Mouse (Mus musculus): ENCODE data around the gene Higd2a. TPM values are rescaled to one million over a fixed set of nuclear protein-coding genes. Genes with fewer than 3 reads are reported as not detected.

Higd2a gene
- polyA plus RNA-seq, 1 experiment from 2014 or later = 229 TPM

GRCm38 (mm10) chr13:54589414-54589995 is 502 bp upstream of the Higd2a start:
- Histone ChIP-seq H3K36me3 (replicated peaks) (peaks cover 17% of the 10 kb centered on the region; the same call in 1 of the 2 replicates), H3K4me2 (peak overlapping the region; percentile 67), H3K27me3 (replicated peaks) (no peaks in the 10 kb centered on the region), H3K9me3 (no peaks in the 10 kb centered on the region), H3K9ac (peak overlapping the region; percentile 55), H3K4me3 (peak overlapping the region; percentile 86), H3K27ac (peak overlapping the region; percentile 93; the same call in 1 of the 2 replicates), H3K4me1 (peaks cover 30% of the 10 kb centered on the region)
- WGBS = 2% methylated on average over 24 of the region's 24 CpGs
- no peak for ATAC-seq (replicated peaks)

DNA sequence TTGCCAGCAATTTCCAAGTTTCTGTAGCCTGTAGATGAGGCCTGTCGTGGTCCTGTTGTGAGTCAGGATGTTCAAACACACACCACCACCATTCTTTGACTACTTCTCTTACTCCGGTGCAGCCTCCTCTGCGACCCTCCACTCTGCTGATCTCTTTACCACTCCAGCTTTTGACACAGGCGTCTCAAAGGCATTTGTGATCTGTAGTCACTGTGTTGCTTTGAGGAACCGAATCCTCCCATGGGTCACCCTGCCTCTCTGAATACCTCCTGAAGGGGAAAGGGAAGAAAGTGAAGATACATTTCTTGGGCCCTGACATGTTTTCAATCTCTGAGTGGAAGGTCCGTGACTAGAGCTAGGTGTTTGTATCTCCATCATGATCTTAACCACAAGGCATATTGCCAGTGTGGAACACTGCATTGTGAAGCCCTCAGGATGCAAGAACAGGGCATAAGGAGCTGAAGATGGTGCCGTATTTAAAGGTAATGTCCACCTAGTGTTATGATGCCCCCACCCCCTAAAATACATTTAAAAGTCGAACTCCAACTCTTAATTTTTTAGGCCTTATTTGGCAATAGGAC is 1.9 kb downstream of the Higd2a start:
- no peak overlapping the region for H3K27ac ChIP-seq
- H3K9me3 ChIP-seq = no peaks in the 10 kb centered on the region
- H3K36me3 ChIP-seq (replicated peaks) = peaks cover 8% of the 10 kb centered on the region
- 91% methylated on average over 8 of the region's 8 CpGs for WGBS
- H3K27me3 ChIP-seq (replicated peaks) = no peaks in the 10 kb centered on the region
- H3K4me1 ChIP-seq = peaks cover 30% of the 10 kb centered on the region
- peak overlapping the region; percentile 67 for H3K4me2 ChIP-seq
- H3K4me3 ChIP-seq = peak overlapping the region; percentile 86
- no peak overlapping the region for H3K9ac ChIP-seq
- ATAC-seq (replicated peaks) = no peak

DNA sequence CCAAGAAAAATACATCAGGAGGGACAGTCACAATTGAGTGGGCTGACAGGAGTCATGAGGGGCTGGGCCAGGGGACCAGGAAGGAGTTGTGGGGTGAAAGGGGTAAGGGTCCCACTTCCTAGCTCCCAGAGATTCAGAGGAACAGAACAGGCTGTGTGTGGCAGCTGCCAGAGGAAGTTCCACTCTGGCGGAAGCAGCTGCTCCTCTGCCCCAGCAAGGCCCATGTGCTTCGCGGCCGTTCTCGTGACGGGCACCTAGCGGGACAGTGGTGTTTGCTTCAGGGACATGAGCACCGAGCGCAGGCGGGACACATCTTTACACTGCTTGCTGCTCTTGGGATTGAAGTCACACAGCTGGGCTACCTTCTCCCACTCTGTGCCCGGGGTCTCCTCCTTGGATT is 3.6 kb downstream of the Higd2a start:
- H3K4me3 ChIP-seq = no peak overlapping the region
- no peak overlapping the region for H3K4me2 ChIP-seq
- peaks cover 26% of the 10 kb centered on the region for H3K4me1 ChIP-seq
- H3K27ac ChIP-seq = no peak overlapping the region
- H3K27me3 ChIP-seq (replicated peaks) = no peaks in the 10 kb centered on the region
- ATAC-seq (replicated peaks) = no peak
- 92% methylated on average over 11 of the region's 11 CpGs for WGBS
- no peak overlapping the region for H3K9ac ChIP-seq
- no peaks in the 10 kb centered on the region for H3K9me3 ChIP-seq
- no peaks in the 10 kb centered on the region; the same call in 1 of the 2 replicates for H3K36me3 ChIP-seq (replicated peaks)

GRCm38 (mm10) chr13:54596107-54596690 is 6.2 kb downstream of the Higd2a start:
- H3K9me3 ChIP-seq = no peaks in the 10 kb centered on the region
- H3K36me3 ChIP-seq (replicated peaks) = peaks cover 8% of the 10 kb centered on the region; the same call in 1 of the 2 replicates
- WGBS = 85% methylated on average over 8 of the region's 8 CpGs
- no peak overlapping the region for H3K27ac ChIP-seq
- H3K27me3 ChIP-seq (replicated peaks) = no peaks in the 10 kb centered on the region
- H3K4me3 ChIP-seq = no peak overlapping the region
- no peak for ATAC-seq (replicated peaks)
- H3K4me2 ChIP-seq = no peak overlapping the region
- no peak overlapping the region for H3K9ac ChIP-seq
- peaks cover 15% of the 10 kb centered on the region for H3K4me1 ChIP-seq

GRCm38 (mm10) chr13:54596870-54597269 is 6.9 kb downstream of the Higd2a start:
- Histone ChIP-seq H3K36me3 (replicated peaks) (peaks cover 8% of the 10 kb centered on the region; the same call in 1 of the 2 replicates), H3K9me3 (no peaks in the 10 kb centered on the region), H3K4me1 (peaks cover 8% of the 10 kb centered on the region), H3K4me3 (no peak overlapping the region), H3K9ac (no peak overlapping the region), H3K4me2 (no peak overlapping the region), H3K27ac (no peak overlapping the region), H3K27me3 (replicated peaks) (no peaks in the 10 kb centered on the region)
- no peak for ATAC-seq (replicated peaks)
- WGBS = 72% methylated on average over 5 of the region's 5 CpGs

DNA sequence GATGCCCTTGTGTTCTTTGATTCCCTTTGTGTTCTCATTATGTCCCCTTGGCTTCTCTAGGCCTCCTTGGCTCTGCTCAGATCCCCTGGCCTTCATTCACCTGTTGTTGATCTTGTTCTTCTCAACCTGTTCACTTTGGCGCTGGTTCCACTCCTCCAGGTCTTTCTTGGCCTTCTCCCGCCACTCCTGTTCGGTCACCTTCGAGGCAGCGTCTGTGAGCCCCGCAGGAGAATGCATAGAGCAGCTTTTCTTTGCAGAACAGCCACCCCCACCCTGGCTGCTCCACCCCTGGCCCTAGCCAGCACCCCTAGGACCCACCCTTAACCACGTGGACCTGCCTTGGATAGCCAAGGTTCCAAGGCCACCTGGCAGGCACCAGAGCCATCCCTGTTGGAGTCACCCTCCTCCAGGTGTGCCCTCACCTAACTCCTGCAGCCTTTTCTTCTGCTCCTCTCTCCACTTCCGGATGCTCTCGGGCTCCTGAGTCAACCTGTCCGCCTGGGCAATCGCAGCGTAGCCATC is 8.7 kb downstream of the Higd2a start:
- 91% methylated on average over 12 of the region's 12 CpGs for WGBS
- Histone ChIP-seq H3K4me1 (0 out of 2 replicates have a peak, but pooled peaks cover 7% of the 10 kb centered on the region), H3K27me3 (replicated peaks) (no peaks in the 10 kb centered on the region; the same call in 1 of the 2 replicates), H3K4me3 (no peak overlapping the region), H3K36me3 (replicated peaks) (peaks cover 12% of the 10 kb centered on the region; the same call in 1 of the 2 replicates), H3K27ac (no peak overlapping the region), H3K4me2 (no peak overlapping the region), H3K9me3 (no peaks in the 10 kb centered on the region), H3K9ac (no peak overlapping the region)
- no peak for ATAC-seq (replicated peaks)

GRCm38 (mm10) chr13:54602639-54603111 is 12.7 kb downstream of the Higd2a start:
- 0 out of 2 replicates have a peak, but pooled peaks cover 7% of the 10 kb centered on the region for H3K4me1 ChIP-seq
- no peaks in the 10 kb centered on the region for H3K9me3 ChIP-seq
- no peaks in the 10 kb centered on the region; the same call in 1 of the 2 replicates for H3K27me3 ChIP-seq (replicated peaks)
- H3K4me3 ChIP-seq = no peak overlapping the region
- H3K9ac ChIP-seq = no peak overlapping the region
- no peak for ATAC-seq (replicated peaks)
- 63% methylated on average over 3 of the region's 3 CpGs for WGBS
- no peak overlapping the region for H3K27ac ChIP-seq
- H3K4me2 ChIP-seq = no peak overlapping the region
- H3K36me3 ChIP-seq (replicated peaks) = peaks cover 18% of the 10 kb centered on the region; the same call in 1 of the 2 replicates

- no peaks in the 10 kb centered on the region for H3K9me3 ChIP-seq
- no peak overlapping the region for H3K4me2 ChIP-seq
- peaks cover 13% of the 10 kb centered on the region for H3K4me1 ChIP-seq
- no peak for ATAC-seq (replicated peaks)
- no peak overlapping the region for H3K27ac ChIP-seq
- H3K9ac ChIP-seq = no peak overlapping the region
- no peaks in the 10 kb centered on the region; the same call in 1 of the 2 replicates for H3K27me3 ChIP-seq (replicated peaks)
- H3K4me3 ChIP-seq = no peak overlapping the region
- peaks cover 18% of the 10 kb centered on the region; the same call in 1 of the 2 replicates for H3K36me3 ChIP-seq (replicated peaks)
These were observed 13.5 kb downstream of the Higd2a start for GRCm38 (mm10) chr13:54603501-54603900.

DNA sequence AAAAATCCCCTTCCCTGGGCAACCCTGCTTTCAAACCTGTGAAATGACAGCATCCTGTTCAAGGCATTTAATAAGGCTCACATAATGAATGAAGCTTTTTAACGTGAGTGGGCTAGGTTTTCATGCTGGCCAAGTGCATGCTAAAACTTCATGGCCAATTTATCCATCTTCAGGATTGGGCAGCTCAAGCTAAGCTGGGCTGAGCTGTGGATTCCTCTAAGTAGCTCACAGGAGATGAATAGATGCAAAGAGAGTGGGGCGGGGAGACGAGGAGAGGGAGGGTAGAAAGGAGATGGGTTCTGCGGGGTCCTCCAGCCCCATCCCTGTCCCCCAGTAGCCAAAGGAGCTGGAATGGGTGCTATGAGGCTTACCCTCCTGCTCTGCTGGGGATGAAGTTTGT is 14.2 kb downstream of the Higd2a start:
- H3K9me3 ChIP-seq = no peaks in the 10 kb centered on the region
- no peaks in the 10 kb centered on the region; the same call in 1 of the 2 replicates for H3K27me3 ChIP-seq (replicated peaks)
- peaks cover 20% of the 10 kb centered on the region for H3K4me1 ChIP-seq
- no peak overlapping the region for H3K27ac ChIP-seq
- H3K4me2 ChIP-seq = no peak overlapping the region
- no peak overlapping the region for H3K9ac ChIP-seq
- ATAC-seq (replicated peaks) = no peak
- H3K4me3 ChIP-seq = no peak overlapping the region
- WGBS = 42% methylated on average over 4 of the region's 4 CpGs
- peaks cover 16% of the 10 kb centered on the region; the same call in 1 of the 2 replicates for H3K36me3 ChIP-seq (replicated peaks)

- Histone ChIP-seq H3K4me2 (no peak overlapping the region), H3K27ac (no peak overlapping the region), H3K4me1 (peaks cover 31% of the 10 kb centered on the region), H3K9me3 (no peaks in the 10 kb centered on the region), H3K36me3 (replicated peaks) (peaks cover 11% of the 10 kb centered on the region; the same call in 1 of the 2 replicates), H3K9ac (no peak overlapping the region), H3K4me3 (no peak overlapping the region), H3K27me3 (replicated peaks) (no peaks in the 10 kb centered on the region; the same call in 1 of the 2 replicates)
- ATAC-seq (replicated peaks) = no peak
- 82% methylated on average over 5 of the region's 5 CpGs for WGBS
These were observed 15.4 kb downstream of the Higd2a start for GRCm38 (mm10) chr13:54605426-54605825.

DNA sequence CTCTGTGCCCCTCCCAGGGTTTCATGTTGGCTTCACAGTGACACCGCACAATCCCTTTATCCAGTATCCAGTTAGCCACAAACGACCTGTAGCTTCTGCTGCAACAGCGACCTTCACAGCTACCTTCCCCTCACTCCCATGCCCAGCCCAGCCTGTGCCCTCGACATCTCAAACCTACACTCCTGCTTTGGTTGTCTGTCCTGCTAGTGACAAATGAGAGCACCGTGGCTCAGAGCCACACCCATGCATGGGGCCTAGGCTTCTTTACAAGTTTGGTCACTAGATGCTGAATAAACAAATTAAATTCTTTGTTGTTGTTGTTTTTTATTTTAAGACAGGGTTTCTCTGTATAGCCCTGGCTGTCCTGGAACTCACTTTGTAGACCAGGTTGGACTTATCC is 17.2 kb downstream of the Higd2a start:
- H3K4me3 ChIP-seq = no peak overlapping the region
- WGBS = 75% methylated on average over 5 of the region's 5 CpGs
- H3K9ac ChIP-seq = no peak overlapping the region
- H3K27me3 ChIP-seq (replicated peaks) = no peaks in the 10 kb centered on the region; the same call in 1 of the 2 replicates
- H3K9me3 ChIP-seq = no peaks in the 10 kb centered on the region
- H3K4me2 ChIP-seq = no peak overlapping the region
- H3K27ac ChIP-seq = no peak overlapping the region
- peaks cover 37% of the 10 kb centered on the region for H3K4me1 ChIP-seq
- ATAC-seq (replicated peaks) = no peak
- peaks cover 11% of the 10 kb centered on the region; the same call in 1 of the 2 replicates for H3K36me3 ChIP-seq (replicated peaks)

DNA sequence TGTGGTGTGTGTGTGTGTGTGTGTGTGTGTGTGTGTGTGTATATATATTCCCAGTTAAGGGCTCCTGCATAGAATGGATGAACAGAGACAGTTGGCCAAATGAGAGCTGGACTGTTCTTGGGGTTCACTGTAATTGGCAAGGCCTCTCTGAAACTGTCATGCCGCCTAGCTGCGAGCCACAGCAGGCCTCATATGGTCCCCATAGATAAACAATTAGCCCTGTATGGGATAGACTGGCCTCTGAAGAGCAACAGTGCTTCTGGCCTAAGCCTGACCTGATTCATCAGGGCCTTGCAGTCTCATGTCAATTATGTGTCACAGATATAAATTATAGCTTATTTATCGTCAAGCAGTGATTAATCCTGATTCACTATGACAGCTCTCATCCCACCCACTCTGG is 18.0 kb downstream of the Higd2a start:
- H3K9me3 ChIP-seq = no peaks in the 10 kb centered on the region
- no peak overlapping the region for H3K9ac ChIP-seq
- peaks cover 35% of the 10 kb centered on the region for H3K4me1 ChIP-seq
- H3K27ac ChIP-seq = no peak overlapping the region
- WGBS = 73% methylated on average over 3 of the region's 3 CpGs
- 0 out of 2 replicates have a peak overlapping the region, but pooled peaks have one; percentile 18 for H3K4me3 ChIP-seq
- no peak for ATAC-seq (replicated peaks)
- peaks cover 11% of the 10 kb centered on the region; the same call in 1 of the 2 replicates for H3K36me3 ChIP-seq (replicated peaks)
- peak overlapping the region; percentile 67; the same call in 1 of the 2 replicates for H3K4me2 ChIP-seq
- no peaks in the 10 kb centered on the region for H3K27me3 ChIP-seq (replicated peaks)
